Mouse (Mus musculus) olfactory bulb, adult 2 months (tissue): ENCODE results near the gene Plcxd2. TPM values are rescaled to one million over a fixed set of nuclear protein-coding genes. Genes with fewer than 3 reads are reported as not detected.

Source experiments
- H3K27ac ChIP-seq: fragments of 200-500 bp; 2 replicates; pipeline ENCODE4 v1.5.1; 2012; ENCODE audit warnings: low read depth, low read length; ENCODE audit not compliant: insufficient read depth
- H3K4me1 ChIP-seq: fragments of 200-500 bp; 2 replicates; pipeline ENCODE4 v1.6.1; 2012; ENCODE audit warnings: low read length; ENCODE audit not compliant: control insufficient read depth, insufficient read depth
- H3K4me3 ChIP-seq: fragments of 200-500 bp; 2 replicates; pipeline ENCODE4 v1.5.1; 2012; ENCODE audit warnings: mild to moderate bottlenecking, low read depth, low read length, moderate library complexity; ENCODE audit not compliant: insufficient read depth
- CTCF ChIP-seq: fragments of 200-500 bp; IDR thresholded peaks from 2 replicates; pipeline ENCODE4 v1.5.1; 2012; ENCODE audit warnings: low read depth, mild to moderate bottlenecking, low read length, moderate library complexity; ENCODE audit not compliant: insufficient read depth
- POLR2A ChIP-seq: fragments of 200-500 bp; IDR thresholded peaks from 2 replicates; pipeline ENCODE4 v1.6.1; 2012; ENCODE audit warnings: mild to moderate bottlenecking, low read depth, low read length, moderate library complexity; ENCODE audit not compliant: insufficient read depth
- WGBS: fragments of 180-500 bp; shearing (Covaris S2); methylation state at CpG from one replicate; pipeline ENCODE4 v1.1.7; 2018; 5-methylcytosine and 5-hydroxymethylcytosine counted together
- polyA plus RNA-seq: library from polyadenylated mRNA; stranded (reverse); fragments of >200 nt; gene quantifications from 2 replicates; pipeline ENCODE4 v1.2.4, GENCODE M21; 2012; ENCODE audit warnings: low replicate concordance; ENCODE audit not compliant: missing spikeins, insufficient read depth, insufficient read length

The Plcxd2 gene
- polyA plus RNA-seq, 1 experiment, result not detected

GRCm38 (mm10) chr16:45999374-46000191 lies 10.4 kb downstream of the Plcxd2 start:
- Histone ChIP-seq H3K27ac (no peak overlapping the region), H3K4me3 (no peak overlapping the region), H3K4me1 (no peaks in the 10 kb centered on the region)
- no peak for TF ChIP-seq POLR2A
- no peak for TF ChIP-seq CTCF
- 48% methylated on average over 10 of the region's 10 CpGs for WGBS

GRCm38 (mm10) chr16:45998231-45998630 lies 11.8 kb downstream of the Plcxd2 start:
- TF ChIP-seq CTCF (no peak), POLR2A (no peak)
- Histone ChIP-seq H3K4me1 (no peaks in the 10 kb centered on the region), H3K4me3 (no peak overlapping the region), H3K27ac (no peak overlapping the region)
- WGBS, result 87% methylated on average over 7 of the region's 7 CpGs

- 48% methylated on average over 10 of the region's 10 CpGs for WGBS
- H3K4me3 ChIP-seq, result no peak overlapping the region
- TF ChIP-seq CTCF (no peak), POLR2A (no peak)
Measured at GRCm38 (mm10) chr16:45990901-45991676, 18.9 kb downstream of the Plcxd2 start.

GRCm38 (mm10) chr16:45986236-45986635 lies 23.8 kb downstream of the Plcxd2 start:
- Histone ChIP-seq H3K4me3 (no peak overlapping the region), H3K4me1 (no peaks in the 10 kb centered on the region), H3K27ac (no peak overlapping the region)
- no peak for TF ChIP-seq POLR2A
- no peak for TF ChIP-seq CTCF
- 27% methylated on average over 1 of the region's 1 CpGs for WGBS

More at GRCm38 (mm10) chr16:45990901-45991676, 18.9 kb downstream of the Plcxd2 start:
- Histone ChIP-seq H3K27ac (no peak overlapping the region), H3K4me1 (no peaks in the 10 kb centered on the region)

GRCm38 (mm10) chr16:45984610-45985606 lies 25.1 kb downstream of the Plcxd2 start:
- H3K27ac ChIP-seq, result no peak overlapping the region
- H3K4me1 ChIP-seq, result no peaks in the 10 kb centered on the region
- TF ChIP-seq CTCF, result no peak
- no peak for TF ChIP-seq POLR2A
- 83% methylated on average over 4 of the region's 4 CpGs for WGBS
- no peak overlapping the region for H3K4me3 ChIP-seq

- TF ChIP-seq CTCF, result no peak
- no peak for TF ChIP-seq POLR2A
- H3K4me1 ChIP-seq, result no peaks in the 10 kb centered on the region
- H3K27ac ChIP-seq, result no peak overlapping the region
- no peak overlapping the region for H3K4me3 ChIP-seq
- 92% methylated on average over 1 of the region's 1 CpGs for WGBS
Measured at GRCm38 (mm10) chr16:45976251-45976650, 33.8 kb downstream of the Plcxd2 start.

GRCm38 (mm10) chr16:45973959-45974686 lies 35.9 kb downstream of the Plcxd2 start:
- TF ChIP-seq CTCF, result no peak
- no peak for TF ChIP-seq POLR2A
- H3K4me3 ChIP-seq, result no peak overlapping the region
- no peak overlapping the region for H3K27ac ChIP-seq
- H3K4me1 ChIP-seq, result no peaks in the 10 kb centered on the region
- WGBS, result 49% methylated on average over 9 of the region's 9 CpGs

GRCm38 (mm10) chr16:45970187-45970586 lies 39.8 kb downstream of the Plcxd2 start:
- no peak overlapping the region for H3K27ac ChIP-seq
- TF ChIP-seq POLR2A, result no peak
- no peak for TF ChIP-seq CTCF
- WGBS, result 93% methylated on average over 2 of the region's 2 CpGs
- H3K4me1 ChIP-seq, result no peaks in the 10 kb centered on the region
- no peak overlapping the region for H3K4me3 ChIP-seq
